Mouse (Mus musculus) gastrocnemius, postnatal 10 days (tissue): Measurements from ENCODE around the gene Zfp973. TPM values are rescaled to one million over a fixed set of nuclear protein-coding genes. Genes with fewer than 3 reads are reported as not detected.
"Not testable (repeated sequence)": the region's sequence is repeated elsewhere in the genome, so short reads cannot be mapped to it uniquely, and the experiment has no call there.

Experiments used
- DNase-seq: peaks from one replicate; pipeline ENCODE4 v3.0.0; 2021; ENCODE audit warnings: mixed read lengths
- long read RNA-seq, 2 experiments: library from polyadenylated mRNA; stranded (forward); transcript quantifications; one replicate each; pipeline ENCODE4 v2.0.0; 2021
- total RNA-seq, 2 experiments: library from RNA; stranded (reverse); gene quantifications; 2 replicates each; pipeline ENCODE4 v1.2.3; 2021

The Zfp973 gene
- 1 to 10 TPM; 6.4 to 9.6 TPM for total RNA-seq
- long read RNA-seq, experiment 1, partial matches to known transcripts = 0 of 1 reads
- long read RNA-seq, experiment 1, other reads (novel, unspliced or antisense) = 0 of 1 reads
- long read RNA-seq, experiment 2, partial matches to known transcripts = 0 of 4 reads
- long read RNA-seq, experiment 2, other reads (novel, unspliced or antisense) = 3 of 4 reads

DNA sequence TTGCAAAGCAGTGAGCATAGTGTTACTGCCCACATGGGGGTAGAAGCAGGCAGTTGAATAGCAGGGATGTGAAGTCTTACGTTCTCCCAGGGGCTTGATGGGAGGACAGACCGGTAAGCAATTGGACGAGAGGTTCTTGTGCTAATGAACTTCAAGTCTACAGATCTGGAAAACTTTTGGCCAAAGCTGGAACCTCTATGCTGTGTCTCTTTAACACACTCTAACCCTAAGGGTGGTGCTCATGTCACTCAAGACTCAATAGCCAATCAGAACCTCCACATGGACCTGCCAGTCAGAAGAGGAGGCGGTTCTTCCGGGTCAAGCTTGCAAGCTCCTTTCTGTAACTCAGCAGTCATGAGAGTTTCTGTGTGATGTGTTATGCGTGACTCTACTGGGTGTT lies at the start of gene Zfp973:
TSS of gene Zfp973 (plus strand) at position 301 of the 400 bp plus-strand sequence.
- not testable (repeated sequence) for DNase-seq

DNA sequence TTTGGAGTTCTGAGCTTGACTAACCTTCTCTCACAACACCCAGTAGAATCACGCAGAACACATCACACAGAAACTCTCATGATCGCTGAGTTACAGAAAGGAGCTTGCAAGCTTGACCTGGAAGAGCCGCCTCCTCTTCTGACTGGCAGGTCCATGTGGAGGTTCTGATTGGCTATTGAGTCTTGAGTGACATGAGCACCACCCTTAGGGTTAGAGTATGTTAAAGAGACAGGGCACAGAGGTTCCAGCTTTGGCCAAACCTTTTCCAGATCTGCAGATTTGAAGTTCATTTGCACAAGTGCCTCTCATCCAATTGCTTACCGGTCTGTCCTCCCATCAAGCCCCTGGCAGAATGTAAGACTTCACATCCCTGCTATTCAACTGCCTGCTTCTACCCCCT lies 34.1 kb upstream of the Zfp973 start, which contains the start of gene Gm14308:
TSS of gene Gm14308 (minus strand) at position 101 of the 400 bp plus-strand sequence.
- DNase-seq = not testable (repeated sequence)

DNA sequence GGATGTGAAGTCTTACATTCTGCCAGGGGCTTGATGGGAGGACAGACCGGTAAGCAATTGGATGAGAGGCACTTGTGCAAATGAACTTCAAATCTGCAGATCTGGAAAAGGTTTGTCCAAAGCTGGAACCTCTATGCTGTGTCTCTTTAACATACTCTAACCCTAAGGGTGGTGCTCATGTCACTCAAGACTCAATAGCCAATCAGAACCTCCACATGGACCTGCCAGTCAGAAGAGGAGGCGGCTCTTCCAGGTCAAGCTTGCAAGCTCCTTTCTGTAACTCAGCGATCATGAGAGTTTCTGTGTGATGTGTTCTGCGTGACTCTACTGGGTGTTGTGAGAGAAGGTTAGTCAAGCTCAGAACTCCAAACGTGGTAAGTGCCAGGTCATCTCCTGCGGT lies 37.7 kb downstream of the Zfp973 start, which contains the start of gene Gm14305:
TSS of gene Gm14305 (plus strand) at position 278 of the 400 bp plus-strand sequence.
- DNase-seq = not testable (repeated sequence)

Other genes with a start within 250 kb of the Zfp973 start
- gene Gm14435, start 246.9 kb upstream of the Zfp973 start, total RNA-seq = 1 to 10 TPM; 6.8 to 8.6 TPM
- under 1 TPM in 1 of 2 experiments, not detected in 1; 0.54 TPM for gene Gm14434, start 183.7 kb upstream of the Zfp973 start, total RNA-seq
- not detected for gene Zfp967, start 149.5 kb upstream of the Zfp973 start, total RNA-seq
- gene Gm14308, start 34.2 kb upstream of the Zfp973 start, total RNA-seq = 1 to 10 TPM in 1 of 2 experiments, not detected in 1; 2.2 TPM
- gene Gm14305, start 37.8 kb downstream of the Zfp973 start, total RNA-seq = 1 to 10 TPM; 5.7 to 9.7 TPM
- 1 to 10 TPM; 6.0 to 6.8 TPM for gene Gm14295, start 128.1 kb downstream of the Zfp973 start, total RNA-seq
- gene Gm14408, start 160.6 kb downstream of the Zfp973 start, total RNA-seq = not detected